Mouse (Mus musculus) heart, adult 18-20 months (tissue): ENCODE data around the gene Plagl1. TPM values are rescaled to one million over a fixed set of nuclear protein-coding genes. Genes with fewer than 3 reads are reported as not detected.
"Not testable (repeated sequence)": the region's sequence is repeated elsewhere in the genome, so short reads cannot be mapped to it uniquely, and the experiment has no call there.

Experiments
- DNase-seq, 2 experiments: peaks; one replicate each; pipeline ENCODE4 v3.0.0; 2021 to 2022; ENCODE audit warnings: mixed read lengths in 1 of 2
- long read RNA-seq, 2 experiments: library from polyadenylated mRNA; stranded (forward); transcript quantifications; one replicate each; pipeline ENCODE4 v2.0.0; 2021
- total RNA-seq, 2 experiments: library from RNA; stranded (reverse); gene quantifications; 2 replicates each; pipeline ENCODE4 v1.2.3; 2021

The Plagl1 gene
- 1 to 10 TPM; 6.2 to 9.4 TPM for total RNA-seq
- long read RNA-seq, experiment 1: 0 reads
- long read RNA-seq, experiment 2: 0 reads

DNA sequence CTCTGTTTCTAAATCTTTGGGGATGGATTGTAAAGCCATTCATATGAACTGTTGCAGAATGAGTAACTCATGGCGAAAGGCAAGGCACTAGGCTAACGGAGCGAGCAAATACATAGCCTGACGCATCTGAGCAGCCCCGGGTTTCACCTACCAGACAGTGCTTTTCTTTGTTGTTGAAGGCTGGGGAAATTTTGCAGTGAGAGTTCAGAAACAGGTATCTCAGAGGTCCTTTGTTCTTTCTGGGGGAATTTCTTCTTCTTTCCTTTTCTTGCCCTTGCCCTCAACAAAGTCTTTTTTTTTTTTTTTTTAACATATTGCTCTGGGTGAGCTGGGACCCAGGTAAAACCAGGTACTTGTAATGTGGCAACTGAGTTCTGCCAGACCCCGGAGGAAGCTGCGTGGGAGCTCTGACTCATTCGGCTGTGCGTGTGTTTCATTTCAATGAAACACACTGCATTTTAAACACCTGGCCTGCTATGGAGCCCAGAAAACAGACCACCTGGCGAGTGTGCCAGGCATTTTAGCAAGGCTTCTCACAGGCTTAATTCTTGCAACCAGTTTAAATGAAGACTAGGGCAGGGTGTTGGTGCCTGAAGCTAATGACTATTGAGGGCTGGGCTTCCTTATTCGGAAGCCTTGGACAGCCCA lies at the start of gene Plagl1:
Gene Plagl1 (plus strand): TSS at position 484 of the 648 bp plus-strand sequence.
- no peak for DNase-seq

DNA sequence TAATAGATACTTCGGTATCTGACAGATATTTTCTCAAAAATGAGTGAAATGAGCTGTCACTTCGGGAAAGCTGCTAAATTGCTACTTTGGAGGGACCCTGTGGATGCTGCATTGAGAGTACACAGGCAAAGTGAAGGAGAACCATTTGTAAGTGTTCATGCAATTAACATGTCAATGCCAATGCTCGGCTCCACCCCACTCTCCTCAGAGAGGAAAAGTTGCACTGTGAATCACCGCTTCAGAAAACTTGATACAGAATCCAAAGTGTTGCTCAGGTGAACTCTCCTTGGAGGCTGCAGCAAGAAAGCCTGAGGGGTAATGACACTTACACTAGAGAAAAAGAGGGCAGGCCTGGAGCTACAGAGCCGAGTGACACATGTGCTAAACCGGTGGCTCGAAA lies 46.3 kb upstream of the Plagl1 start:
- DNase-seq: no peak

GRCm38 (mm10) chr10:13016573-13016972 lies 43.7 kb upstream of the Plagl1 start:
- DNase-seq: peak; percentile 66 to 80

DNA sequence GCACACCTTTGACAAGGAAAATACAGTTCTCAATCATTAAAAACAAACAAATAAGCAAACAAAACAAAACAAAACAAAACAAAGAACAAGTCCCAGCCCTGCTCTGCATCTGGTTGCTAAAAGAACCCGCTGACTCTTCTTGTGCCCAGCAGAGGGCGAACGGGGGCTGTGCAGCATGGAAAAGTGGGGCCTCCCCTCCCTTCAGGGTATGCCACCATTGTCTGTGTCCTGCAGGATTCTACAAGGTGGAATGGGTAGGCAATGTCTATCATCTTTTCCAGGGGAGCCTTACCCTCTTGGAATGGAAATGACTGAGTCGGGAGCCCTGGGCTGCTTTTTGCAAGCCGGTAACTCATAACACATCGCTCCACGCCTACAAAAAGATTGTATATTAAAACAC lies 41.8 kb upstream of the Plagl1 start:
- peak in 1 of 2 experiments; percentile 17 for DNase-seq

DNA sequence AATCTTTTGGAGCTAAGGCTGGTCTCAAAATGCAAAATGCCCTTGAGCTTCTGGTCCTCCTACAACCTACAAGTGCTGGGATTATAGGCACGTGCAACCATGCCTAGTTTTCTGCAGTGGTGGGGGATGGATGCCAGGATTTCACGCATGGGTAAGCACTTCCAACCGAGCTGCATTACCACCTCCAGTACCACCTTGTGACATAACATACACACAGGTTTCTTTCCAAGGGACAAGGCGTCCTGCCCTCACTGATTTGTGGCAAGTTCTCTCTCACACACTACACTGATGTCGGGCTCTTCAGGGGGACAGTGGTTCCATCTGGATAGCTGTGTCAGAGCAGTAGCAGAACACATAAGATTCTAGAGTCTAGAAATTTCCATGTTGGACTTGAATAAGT lies 41.3 kb upstream of the Plagl1 start:
- DNase-seq: no peak

- DNase-seq: no peak
Measured at GRCm38 (mm10) chr10:13022103-13022502, 38.2 kb upstream of the Plagl1 start.

DNA sequence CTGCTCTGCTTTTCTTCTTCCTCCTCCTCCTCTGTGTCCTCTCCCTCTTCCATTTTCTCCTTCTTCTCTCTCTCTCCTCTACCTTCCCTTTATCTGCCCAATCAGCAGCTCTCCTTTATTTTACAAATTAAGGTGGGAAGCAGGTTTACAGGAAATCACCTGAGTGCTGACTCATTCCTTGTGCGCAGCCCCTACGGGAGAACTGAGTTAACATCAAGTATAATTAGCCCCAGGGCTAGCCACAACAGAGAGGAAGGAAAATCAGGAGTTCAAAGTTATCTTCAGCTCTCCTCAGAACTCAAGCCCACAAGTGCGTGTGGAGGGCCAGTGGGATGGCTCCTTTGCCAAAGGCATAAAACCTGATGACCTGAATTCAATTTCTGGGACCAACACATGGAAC lies 36.3 kb upstream of the Plagl1 start:
- DNase-seq: not testable (repeated sequence)

DNA sequence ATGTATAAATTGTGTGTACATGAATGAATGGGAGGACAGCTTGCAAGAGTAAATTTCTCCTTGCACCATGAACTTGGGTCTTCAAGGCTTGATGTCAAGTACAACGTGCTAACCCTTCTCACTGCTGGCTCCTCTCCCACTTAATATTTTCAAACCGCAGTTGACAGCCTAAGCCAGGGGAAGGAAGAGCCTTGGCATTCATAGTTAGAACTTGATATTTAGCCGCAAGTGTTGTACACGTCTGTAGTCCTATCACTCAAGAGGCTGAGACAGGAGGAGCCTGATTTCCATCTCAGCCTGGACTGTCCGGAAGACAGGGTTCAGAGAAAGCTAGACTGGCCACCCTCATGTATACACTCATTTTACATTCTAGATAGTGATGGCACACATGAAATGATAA lies 32.6 kb upstream of the Plagl1 start:
- DNase-seq: no peak

DNA sequence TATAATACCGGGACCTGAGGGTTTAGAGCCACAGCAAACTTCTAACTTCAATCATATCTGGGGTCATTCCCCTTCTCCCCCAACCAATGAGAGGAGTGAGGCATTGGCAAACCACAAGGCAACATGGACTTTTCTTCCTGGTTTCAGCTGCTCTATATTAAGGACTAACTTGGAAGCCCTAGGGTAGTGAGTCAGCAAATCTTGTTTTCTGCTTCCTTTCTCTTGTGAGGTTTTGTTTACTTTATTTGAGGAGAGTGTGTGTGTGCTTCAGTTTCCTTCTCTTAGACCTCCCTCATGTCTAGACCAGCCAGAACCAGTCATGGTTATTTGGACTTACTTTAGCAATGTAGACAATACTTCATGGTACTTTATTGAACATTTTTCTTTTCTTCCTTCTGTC lies 32.1 kb upstream of the Plagl1 start:
- no peak for DNase-seq

DNA sequence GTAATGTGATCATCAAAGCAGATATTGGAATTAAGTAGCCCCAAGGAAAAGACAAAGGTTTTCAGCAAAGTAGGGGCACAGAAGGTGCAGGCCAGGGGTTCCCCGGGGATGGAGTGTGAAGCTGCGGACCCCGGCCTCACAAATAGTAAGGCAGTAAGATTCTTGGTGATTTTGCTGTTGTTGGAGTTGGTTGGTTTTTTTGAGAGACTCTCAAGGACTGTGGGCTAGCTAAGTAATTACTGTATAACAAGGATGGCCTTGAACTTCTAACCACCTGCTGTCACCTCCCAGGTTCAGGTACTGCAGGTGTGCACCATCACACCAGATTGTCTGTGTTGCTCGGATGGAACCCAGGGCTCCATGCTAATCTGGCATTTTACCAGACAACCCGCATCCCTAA lies 30.9 kb upstream of the Plagl1 start:
- DNase-seq: no peak

GRCm38 (mm10) chr10:13035270-13035669 lies 25.0 kb upstream of the Plagl1 start:
- DNase-seq: no peak

DNA sequence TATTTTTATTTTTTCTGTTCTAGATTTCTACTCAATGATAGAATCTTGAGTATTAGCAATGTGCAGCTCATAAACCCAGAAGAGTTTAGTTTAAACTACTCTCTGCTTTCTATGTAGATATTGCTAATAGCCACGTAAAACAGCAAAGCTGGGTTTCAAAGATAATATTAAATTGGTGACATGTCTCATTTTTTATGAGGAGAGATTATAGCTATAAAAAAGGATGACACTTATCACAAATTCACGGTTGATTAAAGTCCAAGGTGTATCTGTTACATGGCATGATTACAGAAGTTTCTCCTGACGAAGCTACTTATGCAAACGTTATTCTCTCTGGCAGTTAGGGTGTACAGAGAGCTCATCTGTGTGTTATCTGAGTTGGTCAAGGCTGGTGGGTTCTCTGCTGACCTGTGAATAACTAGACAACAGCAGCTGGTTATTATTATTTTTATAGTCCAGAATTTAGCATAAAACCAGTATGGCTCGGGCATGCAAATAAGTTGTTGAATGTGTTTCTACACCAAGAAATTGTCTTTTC lies 20.6 kb upstream of the Plagl1 start:
- DNase-seq: no peak

- peak; percentile 23 to 35 for DNase-seq
Measured at GRCm38 (mm10) chr10:13044659-13045058, 15.6 kb upstream of the Plagl1 start.

DNA sequence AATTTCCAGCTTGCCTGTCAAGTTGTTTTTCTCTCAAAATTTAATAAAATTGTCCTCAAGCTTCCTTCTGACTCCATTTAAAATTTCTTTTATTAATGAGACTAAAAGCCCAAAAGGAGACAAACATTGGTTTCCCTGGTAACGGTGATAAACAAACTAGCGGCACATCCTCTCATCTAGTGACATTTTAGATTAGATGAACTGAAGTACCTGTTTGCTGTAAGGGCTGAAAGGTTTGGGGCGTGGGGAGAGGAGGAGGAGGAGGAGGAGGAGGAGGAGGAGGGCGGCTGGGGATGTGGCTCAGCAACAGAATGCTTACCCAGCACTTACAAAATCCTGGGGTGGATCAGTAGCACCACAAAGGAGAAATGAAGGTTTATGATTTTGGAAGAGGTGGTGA lies 12.5 kb upstream of the Plagl1 start:
- no peak for DNase-seq

GRCm38 (mm10) chr10:13056863-13057381 lies 3.4 kb upstream of the Plagl1 start:
- no peak for DNase-seq

- DNase-seq: no peak
Measured at GRCm38 (mm10) chr10:13060821-13061671, 742 bp downstream of the Plagl1 start.

GRCm38 (mm10) chr10:13062373-13062772 lies 2.1 kb downstream of the Plagl1 start:
- DNase-seq: no peak

DNA sequence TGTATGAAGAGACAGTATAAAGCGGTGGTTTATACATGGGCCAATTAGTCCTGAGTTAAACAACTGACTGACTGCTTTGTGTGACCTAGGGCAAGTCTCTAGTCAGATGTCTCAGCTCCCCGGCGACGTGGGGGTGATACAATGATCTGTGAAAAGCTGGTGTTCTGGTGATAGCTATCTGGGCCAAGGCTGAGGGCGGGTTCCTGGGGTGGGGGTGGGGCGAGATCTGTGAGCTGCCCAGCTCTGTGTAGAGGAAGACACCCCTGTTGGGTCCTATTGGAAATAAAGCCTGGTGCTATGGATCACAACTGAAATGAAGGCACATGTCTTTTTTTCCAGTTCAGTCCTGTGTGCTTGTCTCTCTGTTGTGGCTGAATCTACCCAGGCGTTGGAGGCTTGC lies 3.2 kb downstream of the Plagl1 start:
- no peak for DNase-seq

DNA sequence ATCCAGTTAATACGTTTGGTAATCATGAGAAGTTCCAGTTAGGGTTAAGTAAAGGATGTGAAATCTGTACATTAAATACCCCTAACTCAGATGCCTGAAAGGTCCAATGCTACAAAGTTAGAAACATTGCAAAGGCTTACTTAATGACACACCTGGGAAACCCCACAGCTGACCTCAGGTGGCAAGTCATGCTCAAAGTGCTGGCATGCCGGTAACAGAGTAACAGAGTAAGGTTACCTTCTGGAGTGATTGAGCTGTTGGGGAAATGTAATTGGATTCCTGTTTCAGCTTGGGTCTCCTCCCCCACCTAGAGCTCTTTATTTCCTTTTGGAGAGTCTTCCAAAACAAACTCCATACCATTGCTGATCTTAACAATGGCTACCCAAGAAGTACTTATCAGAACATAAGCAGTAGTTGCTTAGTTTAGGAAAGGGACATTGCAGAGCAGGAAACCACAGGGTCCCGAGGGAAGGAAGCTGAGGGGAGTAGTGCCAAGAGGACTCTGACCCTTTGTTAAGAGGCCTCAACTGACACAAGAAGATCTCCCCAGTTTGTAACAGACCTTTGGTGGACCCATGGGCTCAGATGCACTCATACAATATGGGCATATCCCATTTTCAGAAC lies 4.9 kb downstream of the Plagl1 start:
- peak in 1 of 2 experiments; percentile 21 for DNase-seq

GRCm38 (mm10) chr10:13071031-13071430 lies 10.7 kb downstream of the Plagl1 start:
- DNase-seq: no peak

GRCm38 (mm10) chr10:13076807-13077532 lies 16.7 kb downstream of the Plagl1 start:
- DNase-seq: peak in 1 of 2 experiments; percentile 6

DNA sequence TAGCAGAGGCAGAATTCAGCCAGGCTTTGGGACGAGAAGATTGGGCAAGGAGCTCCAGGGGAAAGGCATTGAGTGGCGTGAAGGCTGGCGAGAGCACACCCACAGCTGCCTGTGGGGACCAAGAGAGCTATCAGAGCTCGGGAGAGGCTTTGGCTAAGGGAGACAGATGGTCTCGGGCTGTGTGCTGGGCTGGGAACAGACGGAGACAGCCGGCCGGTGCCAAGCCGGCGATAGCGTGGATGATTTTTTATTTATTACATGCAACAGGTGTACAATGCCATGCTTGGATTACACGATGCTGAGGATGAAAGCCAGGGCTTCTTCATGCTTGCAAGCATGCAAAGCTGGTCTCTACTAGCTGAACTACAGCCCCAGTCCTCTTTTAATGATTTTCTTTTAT lies 22.2 kb downstream of the Plagl1 start:
- DNase-seq: no peak
